ENCODE assay signal across 11 mouse cellular contexts in the genomic region with DNA sequence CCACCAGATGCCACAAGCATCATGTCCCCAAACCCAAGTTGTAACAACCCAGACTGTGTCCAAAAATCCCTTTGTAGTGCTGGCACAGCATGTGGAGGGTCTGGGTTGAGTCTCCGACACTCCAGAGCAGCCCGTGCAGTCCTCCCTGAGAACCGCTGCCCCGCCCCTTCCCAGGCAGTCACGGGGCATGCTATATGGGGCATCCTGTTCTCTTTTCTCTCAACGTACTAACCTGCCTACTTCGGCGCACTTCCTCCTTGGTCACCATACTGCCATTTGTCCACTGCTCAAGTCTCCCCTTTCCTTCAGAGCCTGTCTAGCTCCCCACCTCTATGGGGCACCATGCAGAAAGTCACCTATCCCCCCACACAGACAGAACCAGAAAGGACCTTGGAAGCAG. TPM values are rescaled to one million over a fixed set of nuclear protein-coding genes. Genes with fewer than 3 reads are reported as not detected.
DNase-seq lines count a peak whose midpoint lies in the region; ATAC-seq and TF ChIP-seq lines count a peak whose summit lies in the region.
"Had no signal": no experiment of that assay in that cellular context is flagged by ENCODE, and none has a peak within 500 bp of the region (broad histone marks: within the 10 kb centered on the region; RNA-seq: fewer than 3 reads in every experiment).

No protein-coding gene starts in this region.

- peak overlapping the region; percentile 98 for H3K27ac ChIP-seq in layer of hippocampus, adult 2 months
- H3K27ac ChIP-seq: lung, embryonic 15.5 days had no signal

- no peaks in the 10 kb centered on the region for H3K9me3 ChIP-seq in megakaryocyte, embryonic 14.5 days
- H3K9me3 ChIP-seq: lung, embryonic 15.5 days had no signal

- ATAC-seq in inflammation-experienced regulatory T-cells, adult 6 months, result peak; percentile 58
- ATAC-seq: forebrain, embryonic 16.5 days had no signal

- H3K4me1 ChIP-seq in megakaryocyte, embryonic 14.5 days, result peaks cover 47% of the 10 kb centered on the region

- peak overlapping the region; percentile 71 for H3K4me3 ChIP-seq in layer of hippocampus, adult 2 months
- H3K4me3 ChIP-seq in megakaryocyte, embryonic 14.5 days (replicated peaks), result peak overlapping the region; percentile 100
- H3K4me3 ChIP-seq: lung, embryonic 15.5 days had no signal

- no peak for DNase-seq in layer of hippocampus, adult 2 months (ENCODE audit: low spot score in 2 of 2)
- DNase-seq in layer of hippocampus, adult 9-11 months, result no peak
- peak; percentile 52 for DNase-seq in thymus, postnatal 14 days
- no peak for DNase-seq in cerebellum, adult 18-20 months
- no peak for DNase-seq in embryo, embryonic 11 days
- no peak for DNase-seq in right cerebral cortex, adult 18-20 months
- DNase-seq: cerebellum, postnatal 36 days had no signal

- TF ChIP-seq CTCF in layer of hippocampus, adult 2 months (conservative IDR thresholded peaks at IDR 0.05), result no peak

- H3K36me3 ChIP-seq in megakaryocyte, embryonic 14.5 days (replicated peaks; ENCODE audit: low read length), result peaks cover 53% of the 10 kb centered on the region

- peaks cover 3% of the 10 kb centered on the region for H3K27me3 ChIP-seq in megakaryocyte, embryonic 14.5 days (replicated peaks)
- H3K27me3 ChIP-seq: lung, embryonic 15.5 days had no signal

RNA-seq across cellular contexts. Expression of a gene that starts 2.0 kb away (rescaled TPM):
- total RNA-seq in layer of hippocampus, adult 2 months (2021), result 10 to 100 TPM; 94.6 to 98.4 TPM
- polyA plus RNA-seq in inflammation-experienced regulatory T-cells, adult 6 months (2017; shearing (Covaris generic)), result 10 to 100 TPM; 36.4 to 44.9 (median 44.1) TPM
- 55.8 and 62.9 TPM in 2 replicates for polyA plus RNA-seq in megakaryocyte, embryonic 14.5 days (2012; ENCODE audit: insufficient read depth, low replicate concordance)

RNA-seq across cellular contexts. Expression of a gene that starts 40.7 kb away (rescaled TPM):
- total RNA-seq in layer of hippocampus, adult 2 months (2021), result 100 to 1,000 TPM; 200 to 202 TPM
- polyA plus RNA-seq in inflammation-experienced regulatory T-cells, adult 6 months (2017; shearing (Covaris generic)), result 10 to 100 TPM; 36.8 to 43.5 (median 42.5) TPM
- 15.3 and 16.3 TPM in 2 replicates for polyA plus RNA-seq in megakaryocyte, embryonic 14.5 days (2012; ENCODE audit: insufficient read depth, low replicate concordance)

RNA-seq across cellular contexts. Expression of a gene that starts 51.0 kb away (rescaled TPM):
- total RNA-seq in layer of hippocampus, adult 2 months (2021), result 10 to 100 TPM; 13.8 to 15.4 TPM
- not detected for polyA plus RNA-seq in inflammation-experienced regulatory T-cells, adult 6 months (2017; shearing (Covaris generic))
- 0.23 TPM in 1 of 2 replicates, not detected in the other for polyA plus RNA-seq in megakaryocyte, embryonic 14.5 days (2012; ENCODE audit: insufficient read depth, low replicate concordance)
